Mouse (Mus musculus) yolk sac, embryonic 10.5 days (tissue): ENCODE measurements around the gene Uimc1.

Experiments
- DNase-seq: peaks from one replicate; pipeline ENCODE4 v3.0.0-alpha.2; 2017; ENCODE audit warnings: low spot score

Uimc1 gene

GRCm38 (mm10) chr13:55040016-55040415, 60.1 kb downstream of the Uimc1 start:
- no peak for DNase-seq

- no peak for DNase-seq
These were observed 75.9 kb downstream of the Uimc1 start for GRCm38 (mm10) chr13:55024215-55024614.

GRCm38 (mm10) chr13:55022715-55023114, 77.4 kb downstream of the Uimc1 start:
- DNase-seq: no peak

- no peak for DNase-seq
These were observed 77.8 kb downstream of the Uimc1 start for GRCm38 (mm10) chr13:55022256-55022655.

GRCm38 (mm10) chr13:55021194-55021779, 78.8 kb downstream of the Uimc1 start, which contains the start of gene Hk3:
Hk3 (minus strand) TSS chr13:55021385.
- DNase-seq: no peak

- DNase-seq: no peak
These were observed 80.0 kb downstream of the Uimc1 start for GRCm38 (mm10) chr13:55020051-55020450.

GRCm38 (mm10) chr13:55019181-55019580, 80.9 kb downstream of the Uimc1 start:
- DNase-seq: no peak

- DNase-seq: no peak
These were observed 81.4 kb downstream of the Uimc1 start for GRCm38 (mm10) chr13:55018700-55019099.

- DNase-seq: no peak
These were observed 82.1 kb downstream of the Uimc1 start for GRCm38 (mm10) chr13:55017898-55018599.

GRCm38 (mm10) chr13:55017154-55017897, 82.8 kb downstream of the Uimc1 start:
- DNase-seq: no peak

GRCm38 (mm10) chr13:55014451-55014850, 85.6 kb downstream of the Uimc1 start:
- DNase-seq: no peak

- no peak for DNase-seq
These were observed 86.3 kb downstream of the Uimc1 start for GRCm38 (mm10) chr13:55013702-55014344.

GRCm38 (mm10) chr13:55011981-55012478, 88.1 kb downstream of the Uimc1 start:
- no peak for DNase-seq

GRCm38 (mm10) chr13:55011103-55011502, 89.0 kb downstream of the Uimc1 start:
- no peak for DNase-seq

GRCm38 (mm10) chr13:55008589-55008988, 91.5 kb downstream of the Uimc1 start:
- DNase-seq: no peak

GRCm38 (mm10) chr13:55006415-55006742, 93.7 kb downstream of the Uimc1 start:
- no peak for DNase-seq

- no peak for DNase-seq
These were observed 94.2 kb downstream of the Uimc1 start for GRCm38 (mm10) chr13:55005691-55006414.

GRCm38 (mm10) chr13:55004646-55005045, 95.5 kb downstream of the Uimc1 start:
- no peak for DNase-seq

GRCm38 (mm10) chr13:55002090-55002489, 98.0 kb downstream of the Uimc1 start:
- DNase-seq: no peak

GRCm38 (mm10) chr13:55000433-55000832, 99.7 kb downstream of the Uimc1 start:
- DNase-seq: no peak

- DNase-seq: no peak
These were observed 102.5 kb downstream of the Uimc1 start for GRCm38 (mm10) chr13:54997568-54997967.

GRCm38 (mm10) chr13:54995161-54995560, 104.9 kb downstream of the Uimc1 start:
- no peak for DNase-seq
